Mouse (Mus musculus) CD8-positive naive resting alpha-beta T cell, adult 2 months (primary cell): ENCODE data around the gene Inava.

Source experiments
- DNase-seq, 2 experiments: peaks; one replicate each; pipeline ENCODE4 v3.0.0; 2022; ENCODE audit warnings: low read depth in 2 of 2, low spot score in 2 of 2

Inava gene

GRCm38 (mm10) chr1:136165436-136165835 lies 68.6 kb downstream of the Inava start:
- no peak for DNase-seq
